Mouse (Mus musculus): ENCODE data around the gene Nploc4. TPM values are rescaled to one million over a fixed set of nuclear protein-coding genes. Genes with fewer than 3 reads are reported as not detected.

Nploc4 gene
- polyA plus RNA-seq, 1 experiment: 66.9 TPM

DNA sequence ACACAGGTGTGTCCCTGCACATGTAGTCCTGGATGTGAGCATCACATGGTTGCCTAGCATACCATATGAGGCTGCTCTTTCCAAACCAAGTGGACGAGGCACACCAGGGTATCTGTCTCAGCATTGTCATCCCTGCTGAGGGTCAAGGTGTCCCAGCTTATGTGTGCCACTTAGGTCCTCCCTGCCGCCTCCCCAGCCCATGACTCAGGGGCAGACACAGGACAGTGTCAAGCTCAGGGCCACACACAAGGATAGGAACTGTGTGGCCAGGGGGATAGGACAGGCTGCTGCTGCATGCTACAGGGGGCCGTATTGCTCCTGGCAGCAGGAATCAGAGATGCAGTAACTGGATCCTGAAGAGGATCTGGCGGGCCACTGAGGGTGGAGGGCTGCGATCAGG, 76.8 kb downstream of the Nploc4 start:
- Histone ChIP-seq H3K9me3 (replicated peaks; ENCODE audit: control insufficient read depth, insufficient read depth, low read length, poor library complexity, severe bottlenecking) (no peaks in the 10 kb centered on the region), H3K9ac (ENCODE audit: low read depth, poor library complexity, severe bottlenecking) (no peak overlapping the region), H3K36me3 (ENCODE audit: control insufficient read depth, insufficient read depth, low read length, poor library complexity, severe bottlenecking) (no peaks in the 10 kb centered on the region), H3K4me1 (ENCODE audit: control insufficient read depth, insufficient read depth, low read length) (peaks cover 1% of the 10 kb centered on the region), H3K27me3 (ENCODE audit: control insufficient read depth, insufficient read depth, low read length, poor library complexity, severe bottlenecking) (no peaks in the 10 kb centered on the region), H3K27ac (ENCODE audit: insufficient read depth, low read length) (no peak overlapping the region), H3K4me3 (ENCODE audit: low read depth, low read length) (no peak overlapping the region)
- no peak for TF ChIP-seq POLR2A (IDR thresholded peaks at IDR 0.05; ENCODE audit: insufficient read depth, low read length)
- TF ChIP-seq CTCF (IDR thresholded peaks at IDR 0.05; ENCODE audit: low read depth, low read length): no peak
- TF ChIP-seq EP300 (IDR thresholded peaks at IDR 0.05; ENCODE audit: insufficient read depth, low read depth, low read length): no peak

DNA sequence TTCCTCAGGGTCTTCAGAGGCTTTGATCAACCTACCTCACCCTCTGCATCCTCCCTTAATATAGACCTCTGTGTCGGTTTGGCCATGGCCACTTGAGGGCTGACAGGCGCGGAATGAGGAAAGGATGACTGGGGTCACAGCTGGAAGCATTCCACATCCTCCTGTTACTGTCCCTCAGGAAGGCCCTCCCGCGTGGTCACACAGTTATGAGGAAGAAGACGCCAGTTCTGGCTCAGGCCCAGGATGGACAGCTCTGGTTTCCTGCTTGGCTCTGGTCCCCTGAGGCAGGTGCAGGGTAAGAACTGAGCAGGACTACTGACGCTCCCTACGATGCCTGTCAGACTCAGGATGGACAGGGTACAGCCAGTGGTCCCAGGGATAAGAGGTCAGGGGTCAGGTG, 77.4 kb downstream of the Nploc4 start:
- Histone ChIP-seq H3K4me3 (ENCODE audit: low read depth, low read length) (no peak overlapping the region), H3K27ac (ENCODE audit: insufficient read depth, low read length) (no peak overlapping the region), H3K27me3 (ENCODE audit: control insufficient read depth, insufficient read depth, low read length, poor library complexity, severe bottlenecking) (no peaks in the 10 kb centered on the region), H3K9ac (ENCODE audit: low read depth, poor library complexity, severe bottlenecking) (no peak overlapping the region), H3K9me3 (replicated peaks; ENCODE audit: control insufficient read depth, insufficient read depth, low read length, poor library complexity, severe bottlenecking) (no peaks in the 10 kb centered on the region), H3K36me3 (ENCODE audit: control insufficient read depth, insufficient read depth, low read length, poor library complexity, severe bottlenecking) (no peaks in the 10 kb centered on the region), H3K4me1 (ENCODE audit: control insufficient read depth, insufficient read depth, low read length) (no peaks in the 10 kb centered on the region)
- no peak for TF ChIP-seq POLR2A (IDR thresholded peaks at IDR 0.05; ENCODE audit: insufficient read depth, low read length)
- no peak for TF ChIP-seq EP300 (IDR thresholded peaks at IDR 0.05; ENCODE audit: insufficient read depth, low read depth, low read length)

DNA sequence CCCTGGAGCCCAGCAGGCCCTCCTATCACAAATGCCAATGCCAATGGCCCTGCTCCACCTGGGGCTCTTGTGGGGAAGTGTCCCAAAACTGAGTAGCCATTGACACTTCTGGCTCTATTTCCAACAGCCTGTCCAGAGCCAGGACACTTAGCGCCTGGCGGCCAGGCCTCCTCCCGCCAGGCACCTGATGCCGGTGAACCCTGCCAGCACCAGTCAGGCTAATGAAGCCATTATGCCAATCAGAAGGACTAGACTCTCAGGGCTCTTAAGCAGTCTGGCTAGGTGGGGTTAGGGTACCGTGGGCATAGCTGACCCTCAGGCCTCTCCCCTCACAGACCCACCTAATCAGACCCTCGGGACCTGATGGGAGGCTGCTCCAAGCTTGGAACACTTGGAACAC, 78.1 kb downstream of the Nploc4 start:
- Histone ChIP-seq H3K27ac (ENCODE audit: insufficient read depth, low read length) (no peak overlapping the region), H3K4me1 (ENCODE audit: control insufficient read depth, insufficient read depth, low read length) (no peaks in the 10 kb centered on the region), H3K4me3 (ENCODE audit: low read depth, low read length) (no peak overlapping the region), H3K27me3 (ENCODE audit: control insufficient read depth, insufficient read depth, low read length, poor library complexity, severe bottlenecking) (no peaks in the 10 kb centered on the region), H3K9ac (ENCODE audit: low read depth, poor library complexity, severe bottlenecking) (no peak overlapping the region), H3K9me3 (replicated peaks; ENCODE audit: control insufficient read depth, insufficient read depth, low read length, poor library complexity, severe bottlenecking) (no peaks in the 10 kb centered on the region), H3K36me3 (ENCODE audit: control insufficient read depth, insufficient read depth, low read length, poor library complexity, severe bottlenecking) (no peaks in the 10 kb centered on the region)
- TF ChIP-seq POLR2A (IDR thresholded peaks at IDR 0.05; ENCODE audit: insufficient read depth, low read length) (no peak), EP300 (IDR thresholded peaks at IDR 0.05; ENCODE audit: insufficient read depth, low read depth, low read length) (no peak), CTCF (IDR thresholded peaks at IDR 0.05; ENCODE audit: low read depth, low read length) (no peak)

DNA sequence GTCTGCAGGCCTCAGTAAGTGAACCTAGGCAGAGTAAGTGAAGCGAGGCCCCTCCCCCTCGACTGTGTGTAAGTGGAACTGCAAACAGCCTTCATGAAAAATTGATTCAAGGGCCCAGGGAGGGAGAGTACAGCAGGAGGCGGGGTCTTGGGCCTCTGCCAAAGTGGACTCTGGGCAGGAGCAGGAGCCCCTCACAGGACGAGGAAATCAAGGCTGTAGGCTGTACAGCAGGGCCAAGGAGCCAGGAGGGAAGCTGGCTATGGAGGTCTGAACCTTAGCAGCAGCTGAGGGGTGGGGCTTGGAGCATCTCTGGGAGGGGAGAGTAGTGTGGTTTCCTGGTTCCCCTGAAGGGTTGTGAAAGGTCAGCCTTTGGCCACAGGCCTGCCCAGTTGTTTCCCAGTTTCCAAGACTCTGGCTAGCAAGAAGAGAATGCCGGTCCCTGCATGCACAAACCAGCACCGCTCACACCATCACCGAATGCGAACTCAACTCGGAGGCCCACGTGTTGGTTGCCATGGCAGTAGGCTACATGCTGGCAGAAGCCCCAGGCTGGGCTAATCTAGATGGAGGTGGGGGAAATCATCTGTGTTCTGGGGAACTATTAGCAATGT, 79.6 kb downstream of the Nploc4 start:
- TF ChIP-seq EP300 (IDR thresholded peaks at IDR 0.05; ENCODE audit: insufficient read depth, low read depth, low read length) (no peak), CTCF (IDR thresholded peaks at IDR 0.05; ENCODE audit: low read depth, low read length) (no peak), POLR2A (IDR thresholded peaks at IDR 0.05; ENCODE audit: insufficient read depth, low read length) (no peak)
- no peaks in the 10 kb centered on the region for H3K9me3 ChIP-seq (replicated peaks; ENCODE audit: control insufficient read depth, insufficient read depth, low read length, poor library complexity, severe bottlenecking)
- no peaks in the 10 kb centered on the region for H3K27me3 ChIP-seq (ENCODE audit: control insufficient read depth, insufficient read depth, low read length, poor library complexity, severe bottlenecking)
- H3K4me1 ChIP-seq (ENCODE audit: control insufficient read depth, insufficient read depth, low read length): no peaks in the 10 kb centered on the region
- no peak overlapping the region for H3K27ac ChIP-seq (ENCODE audit: insufficient read depth, low read length)
- H3K36me3 ChIP-seq (ENCODE audit: control insufficient read depth, insufficient read depth, low read length, poor library complexity, severe bottlenecking): no peaks in the 10 kb centered on the region
- no peak overlapping the region for H3K9ac ChIP-seq (ENCODE audit: low read depth, poor library complexity, severe bottlenecking)
- H3K4me3 ChIP-seq (ENCODE audit: low read depth, low read length): no peak overlapping the region

DNA sequence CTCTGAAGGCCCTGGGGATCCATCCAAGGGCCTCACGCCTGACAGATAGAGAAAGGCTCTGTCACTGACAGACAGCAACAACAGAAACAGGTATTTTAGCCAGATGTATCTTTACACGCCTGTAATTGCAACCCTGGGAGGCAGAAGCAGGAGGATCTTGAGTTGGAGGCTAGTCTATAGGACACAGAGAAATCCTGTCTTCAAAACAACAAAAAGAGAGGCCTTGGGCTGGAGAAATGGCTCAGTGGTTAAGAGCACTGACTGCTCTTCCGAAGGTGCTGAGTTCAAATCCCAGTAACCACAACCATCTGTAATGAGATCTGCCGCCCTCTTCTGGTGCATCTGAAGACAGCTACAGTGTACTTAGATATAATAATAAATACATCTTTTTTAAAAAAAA, 80.6 kb downstream of the Nploc4 start:
- Histone ChIP-seq H3K27me3 (ENCODE audit: control insufficient read depth, insufficient read depth, low read length, poor library complexity, severe bottlenecking) (no peaks in the 10 kb centered on the region), H3K9ac (ENCODE audit: low read depth, poor library complexity, severe bottlenecking) (no peak overlapping the region), H3K9me3 (replicated peaks; ENCODE audit: control insufficient read depth, insufficient read depth, low read length, poor library complexity, severe bottlenecking) (no peaks in the 10 kb centered on the region), H3K36me3 (ENCODE audit: control insufficient read depth, insufficient read depth, low read length, poor library complexity, severe bottlenecking) (no peaks in the 10 kb centered on the region), H3K27ac (ENCODE audit: insufficient read depth, low read length) (no peak overlapping the region), H3K4me3 (ENCODE audit: low read depth, low read length) (no peak overlapping the region), H3K4me1 (ENCODE audit: control insufficient read depth, insufficient read depth, low read length) (no peaks in the 10 kb centered on the region)
- TF ChIP-seq EP300 (IDR thresholded peaks at IDR 0.05; ENCODE audit: insufficient read depth, low read depth, low read length) (no peak), CTCF (IDR thresholded peaks at IDR 0.05; ENCODE audit: low read depth, low read length) (no peak)

DNA sequence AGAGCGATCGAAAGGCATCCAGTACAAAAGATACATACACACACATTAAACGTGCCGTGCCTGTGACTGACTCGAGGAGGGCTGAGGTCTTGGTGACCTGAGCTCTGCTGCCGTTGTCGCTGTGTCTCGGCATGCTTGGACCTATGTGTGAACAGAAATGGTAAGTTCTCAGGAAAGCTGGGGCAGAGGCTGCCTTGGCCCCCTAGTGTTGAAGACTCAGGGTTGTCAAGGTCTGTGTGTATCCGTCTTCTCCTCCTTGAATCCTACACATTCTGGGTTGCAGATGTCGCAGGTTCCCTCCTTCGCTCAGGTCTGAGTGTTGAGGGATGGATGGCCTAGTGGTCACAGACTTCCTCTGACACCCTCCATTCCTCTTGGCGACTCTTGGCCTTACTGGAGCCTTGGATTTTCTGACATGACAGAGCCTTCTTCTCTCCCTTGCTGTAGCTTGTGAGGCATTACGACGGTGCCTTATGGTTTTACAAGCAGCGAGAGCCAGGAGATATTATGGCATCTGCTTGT, 81.1 kb downstream of the Nploc4 start:
- TF ChIP-seq CTCF (IDR thresholded peaks at IDR 0.05; ENCODE audit: low read depth, low read length) (no peak), EP300 (IDR thresholded peaks at IDR 0.05; ENCODE audit: insufficient read depth, low read depth, low read length) (no peak), POLR2A (IDR thresholded peaks at IDR 0.05; ENCODE audit: insufficient read depth, low read length) (no peak)
- no peaks in the 10 kb centered on the region for H3K9me3 ChIP-seq (replicated peaks; ENCODE audit: control insufficient read depth, insufficient read depth, low read length, poor library complexity, severe bottlenecking)
- no peaks in the 10 kb centered on the region for H3K27me3 ChIP-seq (ENCODE audit: control insufficient read depth, insufficient read depth, low read length, poor library complexity, severe bottlenecking)
- no peak overlapping the region for H3K9ac ChIP-seq (ENCODE audit: low read depth, poor library complexity, severe bottlenecking)
- no peak overlapping the region for H3K4me3 ChIP-seq (ENCODE audit: low read depth, low read length)
- H3K27ac ChIP-seq (ENCODE audit: insufficient read depth, low read length): no peak overlapping the region
- no peaks in the 10 kb centered on the region for H3K36me3 ChIP-seq (ENCODE audit: control insufficient read depth, insufficient read depth, low read length, poor library complexity, severe bottlenecking)
- no peaks in the 10 kb centered on the region for H3K4me1 ChIP-seq (ENCODE audit: control insufficient read depth, insufficient read depth, low read length)
